Comparison of ENCODE assay signal across 9 mouse cellular contexts in the genomic region with DNA sequence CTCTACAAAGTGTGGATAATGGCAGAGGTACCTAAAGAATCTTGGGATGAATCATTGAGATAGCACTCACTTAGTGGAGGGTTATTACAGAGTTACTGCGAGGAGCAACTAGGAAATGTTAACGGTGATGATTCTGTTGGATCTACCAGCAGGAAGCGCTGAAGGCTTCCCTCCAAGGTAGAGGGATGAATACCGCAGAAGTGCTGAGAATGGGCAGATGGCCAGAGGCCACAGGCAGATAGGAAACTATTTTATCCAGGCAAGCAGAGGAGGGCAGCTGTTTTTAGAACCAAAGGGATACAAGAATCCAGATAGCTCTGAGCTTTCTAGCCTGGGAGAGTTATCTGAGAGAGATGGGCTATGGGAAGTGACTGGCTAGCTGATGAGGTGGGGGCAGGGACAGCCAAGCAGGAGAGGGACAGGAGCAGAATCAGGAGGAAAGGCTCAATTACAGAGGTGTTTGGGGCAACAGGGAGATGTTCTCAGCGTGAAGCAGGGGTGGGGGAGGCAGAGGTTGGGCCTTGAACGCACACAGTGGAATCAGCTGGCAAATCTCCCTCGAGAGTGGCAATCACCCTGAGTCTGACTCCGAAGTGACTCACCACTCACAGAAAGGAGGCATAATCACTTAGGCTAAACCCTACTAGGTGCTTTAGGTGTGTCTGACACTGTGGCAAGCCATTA. TPM values are rescaled to one million over a fixed set of nuclear protein-coding genes. Genes with fewer than 3 reads are reported as not detected.
DNase-seq lines count a peak whose midpoint lies in the region; ATAC-seq lines count a peak whose summit lies in the region.
"Had no signal": no experiment of that assay in that cellular context is flagged by ENCODE, and none has a peak within 500 bp of the region (broad histone marks: within the 10 kb centered on the region; RNA-seq: fewer than 3 reads in every experiment).

No protein-coding gene starts in this region.

- intact Hi-C loops in left cerebral cortex, postnatal 36 days (cut with DNase I): loop anchor here (1.0 kb wide), 3 partner anchors 62 to 93 kb away; no protein-coding TSS in a partner anchor

- H3K4me2 ChIP-seq in embryonic facial prominence, embryonic 13.5 days: peak overlapping the region; percentile 5; the same call in 1 of the 2 replicates
- peak overlapping the region; percentile 73; the same call in 1 of the 2 replicates for H3K4me2 ChIP-seq in hindbrain, embryonic 12.5 days (replicated peaks)
- H3K4me2 ChIP-seq in neural tube, embryonic 15.5 days: peak overlapping the region; percentile 88; the same call in 1 of the 2 replicates

- peaks cover 51% of the 10 kb centered on the region for H3K4me1 ChIP-seq in embryonic facial prominence, embryonic 13.5 days
- H3K4me1 ChIP-seq in hindbrain, embryonic 12.5 days: peaks cover 72% of the 10 kb centered on the region
- H3K4me1 ChIP-seq in neural tube, embryonic 15.5 days: peaks cover 62% of the 10 kb centered on the region

- DNase-seq in lung, postnatal 10 days: peak; percentile 33
- DNase-seq in lung, postnatal 25 days (ENCODE audit: low spot score): no peak
- no peak for DNase-seq in left cerebral cortex, postnatal 36 days (ENCODE audit: low spot score in 2 of 2)
- no peak for DNase-seq in natural killer cell, adult 2 months (ENCODE audit: low spot score in 2 of 2)

- no peaks in the 10 kb centered on the region for H3K9me3 ChIP-seq in embryonic facial prominence, embryonic 13.5 days
- H3K9me3 ChIP-seq in hindbrain, embryonic 12.5 days (replicated peaks): no peaks in the 10 kb centered on the region
- H3K9me3 ChIP-seq in neural tube, embryonic 15.5 days (replicated peaks): no peaks in the 10 kb centered on the region
- H3K9me3 ChIP-seq: liver, embryonic 15.5 days had no signal

- no peak overlapping the region for H3K4me3 ChIP-seq in embryonic facial prominence, embryonic 13.5 days
- H3K4me3 ChIP-seq in hindbrain, embryonic 12.5 days: no peak overlapping the region
- no peak overlapping the region for H3K4me3 ChIP-seq in neural tube, embryonic 15.5 days (replicated peaks)

- peak overlapping the region; percentile 54; the same call in 1 of the 2 replicates for H3K9ac ChIP-seq in embryonic facial prominence, embryonic 13.5 days
- H3K9ac ChIP-seq in hindbrain, embryonic 12.5 days: 0 out of 2 replicates have a peak overlapping the region, but pooled peaks have one; percentile 32
- H3K9ac ChIP-seq in neural tube, embryonic 15.5 days (replicated peaks): no peak overlapping the region

- no peak for ATAC-seq in embryonic facial prominence, embryonic 13.5 days (ENCODE audit: insufficient number of reproducible peaks, insufficient read depth, low FRiP score, low TSS enrichment, low read depth)
- no peak for ATAC-seq in hindbrain, embryonic 12.5 days (ENCODE audit: low FRiP score)
- no peak for ATAC-seq in neural tube, embryonic 15.5 days (ENCODE audit: low FRiP score)

- H3K27ac ChIP-seq in embryonic facial prominence, embryonic 13.5 days: peak overlapping the region; percentile 100
- H3K27ac ChIP-seq in hindbrain, embryonic 12.5 days: peak overlapping the region; percentile 100
- peak overlapping the region; percentile 98 for H3K27ac ChIP-seq in neural tube, embryonic 15.5 days (replicated peaks)

- no peaks in the 10 kb centered on the region for H3K27me3 ChIP-seq in embryonic facial prominence, embryonic 13.5 days
- no peaks in the 10 kb centered on the region for H3K27me3 ChIP-seq in hindbrain, embryonic 12.5 days
- no peaks in the 10 kb centered on the region for H3K27me3 ChIP-seq in neural tube, embryonic 15.5 days (replicated peaks)

- no peaks in the 10 kb centered on the region for H3K36me3 ChIP-seq in embryonic facial prominence, embryonic 13.5 days
- H3K36me3 ChIP-seq in hindbrain, embryonic 12.5 days: no peaks in the 10 kb centered on the region
- no peaks in the 10 kb centered on the region for H3K36me3 ChIP-seq in neural tube, embryonic 15.5 days
- H3K36me3 ChIP-seq: liver, embryonic 15.5 days had no signal

- WGBS in embryonic facial prominence, embryonic 13.5 days: 27% methylated on average over 8 of the region's 8 CpGs
- 28% methylated on average over 8 of the region's 8 CpGs for WGBS in hindbrain, embryonic 12.5 days
- 26% methylated on average over 8 of the region's 8 CpGs for WGBS in neural tube, embryonic 15.5 days

RNA-seq across cellular contexts. Expression of a gene that starts 13.5 kb away (rescaled TPM):
- not detected in 2 replicates for polyA plus RNA-seq in embryonic facial prominence, embryonic 13.5 days (2015; fragmentation: Nextera tagmentation; extraction: Ambion mirVana)
- not detected in 2 replicates for polyA plus RNA-seq in hindbrain, embryonic 12.5 days (2016; fragmentation: Nextera tagmentation; extraction: Ambion mirVana)
- polyA plus RNA-seq in neural tube, embryonic 15.5 days (2015; fragmentation: Nextera tagmentation; extraction: Ambion mirVana): not detected in 2 replicates
- not detected for total RNA-seq in left cerebral cortex, postnatal 36 days (2021)
- total RNA-seq: common myeloid progenitor, adult 5-6 weeks had no signal
- polyA plus RNA-seq: liver, embryonic 15.5 days had no signal

RNA-seq across cellular contexts. Expression of a gene that starts 13.6 kb away (rescaled TPM):
- not detected in 2 replicates for polyA plus RNA-seq in embryonic facial prominence, embryonic 13.5 days (2015; fragmentation: Nextera tagmentation; extraction: Ambion mirVana)
- 0.23 TPM in 1 of 2 replicates, not detected in the other for polyA plus RNA-seq in hindbrain, embryonic 12.5 days (2016; fragmentation: Nextera tagmentation; extraction: Ambion mirVana)
- 0.13 TPM in 1 of 2 replicates, not detected in the other for polyA plus RNA-seq in neural tube, embryonic 15.5 days (2015; fragmentation: Nextera tagmentation; extraction: Ambion mirVana)
- total RNA-seq in left cerebral cortex, postnatal 36 days (2021): not detected
- total RNA-seq: common myeloid progenitor, adult 5-6 weeks had no signal
- polyA plus RNA-seq: liver, embryonic 15.5 days had no signal

Comparison
In these comparisons a context has a peak if more than half of its experiments do, and no peak if none do; other contexts are left out.
1. H3K4me2 ChIP-seq: peak in every context shown above with its lines; median percentile 88 in neural tube, embryonic 15.5 days; 73 in hindbrain, embryonic 12.5 days; 5 in embryonic facial prominence, embryonic 13.5 days.